Mouse (Mus musculus): ENCODE data around the gene Sugp1.

GRCm38 (mm10) chr8:70081976-70082375 lies 39.4 kb downstream of the Sugp1 start:
- TF ChIP-seq CTCF (IDR thresholded peaks at IDR 0.05; ENCODE audit: low read depth, low read length) (no peak), EP300 (IDR thresholded peaks at IDR 0.05; ENCODE audit: insufficient read depth, low read depth, low read length) (no peak)
